Mouse (Mus musculus) liver, embryonic 13.5 days (tissue): ENCODE measurements around the gene Klhdc3. TPM values are rescaled to one million over a fixed set of nuclear protein-coding genes. Genes with fewer than 3 reads are reported as not detected.

Experiments used
- ATAC-seq: fragments of 200-750 bp; cut with Nextera tagmentation; 2 replicates; pipeline ENCODE4 v1.8.0; 2017; ENCODE audit warnings: low read depth, mild to moderate bottlenecking, moderate number of reproducible peaks, moderate library complexity
- DNase-seq: peaks from one replicate; pipeline ENCODE4 v3.0.0; 2022
- H3K27ac ChIP-seq: fragments of 300-500 bp; sonication (generic); 2 replicates; pipeline ENCODE4 v1.5.1; 2015; ENCODE audit warnings: moderate library complexity, mild to moderate bottlenecking, inconsistent platforms
- H3K27me3 ChIP-seq: fragments of 300-500 bp; sonication (generic); 2 replicates; pipeline ENCODE4 v1.6.1; 2015; ENCODE audit warnings: mild to moderate bottlenecking, inconsistent platforms
- H3K36me3 ChIP-seq: fragments of 300-500 bp; sonication (generic); 2 replicates; pipeline ENCODE4 v1.6.1; 2015; ENCODE audit warnings: mild to moderate bottlenecking, inconsistent platforms
- H3K4me1 ChIP-seq: fragments of 300-500 bp; sonication (generic); replicated peaks from 2 replicates; pipeline ENCODE4 v1.6.1; 2015; ENCODE audit warnings: inconsistent platforms
- H3K4me2 ChIP-seq: fragments of 300-500 bp; sonication (generic); 2 replicates; pipeline ENCODE4 v1.6.1; 2015; ENCODE audit warnings: inconsistent platforms, mild to moderate bottlenecking, moderate library complexity
- H3K4me3 ChIP-seq: fragments of 300-500 bp; sonication (generic); replicated peaks from 2 replicates; pipeline ENCODE4 v1.5.1; 2015; ENCODE audit warnings: mild to moderate bottlenecking, inconsistent platforms
- H3K9ac ChIP-seq: fragments of 300-500 bp; sonication (generic); 2 replicates; pipeline ENCODE4 v1.6.1; 2015; ENCODE audit warnings: mild to moderate bottlenecking, inconsistent platforms
- H3K9me3 ChIP-seq: fragments of 300-500 bp; sonication (generic); replicated peaks from 2 replicates; pipeline ENCODE4 v1.6.1; 2016; ENCODE audit warnings: inconsistent platforms
- WGBS: fragments of 180-500 bp; shearing (Covaris S2); methylation state at CpG from one replicate; pipeline ENCODE4 v1.1.7; 2015; ENCODE audit not compliant: insufficient replicate concordance; 5-methylcytosine and 5-hydroxymethylcytosine counted together
- polyA plus RNA-seq: library from polyadenylated mRNA; unstranded; fragments of >200 nt; fragmentation: Nextera tagmentation; extraction: Ambion mirVana; gene quantifications from 2 replicates; pipeline ENCODE4 v1.2.1, GENCODE M21; 2015

Klhdc3 gene
- polyA plus RNA-seq, result 73.1 and 75.6 TPM in 2 replicates

GRCm38 (mm10) chr17:46680760-46681373 is at the start of gene Klhdc3:
Gene Klhdc3, minus strand, starts transcription at chr17:46680914.
- H3K27me3 ChIP-seq, result no peaks in the 10 kb centered on the region
- peak; percentile 97 for ATAC-seq
- H3K9me3 ChIP-seq, result no peaks in the 10 kb centered on the region
- DNase-seq, result peak; percentile 99
- H3K4me3 ChIP-seq, result peak within 1 kb of the TSS; percentile 92
- peak within 1 kb of the TSS; percentile 98 for H3K4me2 ChIP-seq
- peak within 1 kb of the TSS; percentile 90 for H3K27ac ChIP-seq
- under 1% methylated on average over 49 of the region's 49 CpGs for WGBS
- peak within 1 kb of the TSS; percentile 90 for H3K9ac ChIP-seq
- peaks cover 61% of the 10 kb centered on the region for H3K36me3 ChIP-seq
- peaks cover 37% of the 10 kb centered on the region for H3K4me1 ChIP-seq

GRCm38 (mm10) chr17:46728904-46729318 is 48.2 kb upstream of the Klhdc3 start, which contains the start of gene Gnmt:
Gene Gnmt, minus strand, starts transcription at chr17:46729168.
- H3K27me3 ChIP-seq, result peaks cover 18% of the 10 kb centered on the region
- WGBS, result 32% methylated on average over 24 of the region's 24 CpGs
- H3K4me3 ChIP-seq, result peak within 1 kb of the TSS; percentile 37
- no peaks in the 10 kb centered on the region for H3K9me3 ChIP-seq
- H3K27ac ChIP-seq, result no peak within 1 kb of the TSS
- peaks cover 4% of the 10 kb centered on the region; the same call in 1 of the 2 replicates for H3K4me1 ChIP-seq
- peak within 1 kb of the TSS; percentile 49; the same call in 1 of the 2 replicates for H3K9ac ChIP-seq
- peak; percentile 59 for ATAC-seq
- peak within 1 kb of the TSS; percentile 49 for H3K4me2 ChIP-seq
- H3K36me3 ChIP-seq, result peaks cover 19% of the 10 kb centered on the region
- no peak for DNase-seq

- H3K9ac ChIP-seq, result peak overlapping the region; percentile 49; the same call in 1 of the 2 replicates
- H3K4me2 ChIP-seq, result peak overlapping the region; percentile 49
- WGBS, result 56% methylated on average over 11 of the region's 11 CpGs
- H3K27ac ChIP-seq, result no peak overlapping the region
- no peaks in the 10 kb centered on the region for H3K9me3 ChIP-seq
- DNase-seq, result no peak
- peaks cover 23% of the 10 kb centered on the region for H3K36me3 ChIP-seq
- H3K4me1 ChIP-seq, result peaks cover 3% of the 10 kb centered on the region; the same call in 1 of the 2 replicates
- H3K4me3 ChIP-seq, result peak overlapping the region; percentile 37
- no peak for ATAC-seq
- H3K27me3 ChIP-seq, result peaks cover 18% of the 10 kb centered on the region
Measured at GRCm38 (mm10) chr17:46728496-46728895, 47.8 kb upstream of the Klhdc3 start.

- Histone ChIP-seq H3K4me2 (0 out of 2 replicates have a peak overlapping the region, but pooled peaks have one; percentile 49), H3K36me3 (peaks cover 26% of the 10 kb centered on the region), H3K4me1 (peaks cover 3% of the 10 kb centered on the region; the same call in 1 of the 2 replicates), H3K4me3 (no peak overlapping the region), H3K27ac (no peak overlapping the region), H3K9ac (no peak overlapping the region), H3K27me3 (peaks cover 18% of the 10 kb centered on the region), H3K9me3 (no peaks in the 10 kb centered on the region)
- 35% methylated on average over 6 of the region's 6 CpGs for WGBS
- DNase-seq (no peak), ATAC-seq (no peak)
Measured at GRCm38 (mm10) chr17:46728021-46728420, 47.3 kb upstream of the Klhdc3 start.

- 85% methylated on average over 11 of the region's 11 CpGs for WGBS
- ATAC-seq (no peak), DNase-seq (no peak)
- peaks cover 18% of the 10 kb centered on the region for H3K27me3 ChIP-seq
- H3K4me1 ChIP-seq, result peaks cover 3% of the 10 kb centered on the region; the same call in 1 of the 2 replicates
- H3K36me3 ChIP-seq, result peaks cover 28% of the 10 kb centered on the region
- H3K27ac ChIP-seq, result no peak overlapping the region
- no peak overlapping the region for H3K9ac ChIP-seq
- H3K9me3 ChIP-seq, result no peaks in the 10 kb centered on the region
- no peak overlapping the region for H3K4me3 ChIP-seq
- H3K4me2 ChIP-seq, result no peak overlapping the region
Measured at GRCm38 (mm10) chr17:46727271-46727670, 46.6 kb upstream of the Klhdc3 start.

GRCm38 (mm10) chr17:46725731-46726645 is 45.3 kb upstream of the Klhdc3 start:
- H3K9me3 ChIP-seq, result no peaks in the 10 kb centered on the region
- no peak overlapping the region for H3K9ac ChIP-seq
- no peak overlapping the region for H3K4me3 ChIP-seq
- 81% methylated on average over 26 of the region's 26 CpGs for WGBS
- no peak for ATAC-seq
- H3K27ac ChIP-seq, result no peak overlapping the region
- DNase-seq, result no peak
- H3K4me2 ChIP-seq, result no peak overlapping the region
- H3K4me1 ChIP-seq, result peaks cover 3% of the 10 kb centered on the region; the same call in 1 of the 2 replicates
- peaks cover 18% of the 10 kb centered on the region for H3K27me3 ChIP-seq
- H3K36me3 ChIP-seq, result peaks cover 41% of the 10 kb centered on the region

GRCm38 (mm10) chr17:46725273-46725672 is 44.6 kb upstream of the Klhdc3 start:
- H3K27ac ChIP-seq, result no peak overlapping the region
- WGBS, result 67% methylated on average over 9 of the region's 9 CpGs
- peaks cover 18% of the 10 kb centered on the region for H3K27me3 ChIP-seq
- H3K9ac ChIP-seq, result no peak overlapping the region
- H3K4me3 ChIP-seq, result no peak overlapping the region
- no peak for ATAC-seq
- H3K4me1 ChIP-seq, result peaks cover 3% of the 10 kb centered on the region; the same call in 1 of the 2 replicates
- H3K4me2 ChIP-seq, result no peak overlapping the region
- no peaks in the 10 kb centered on the region for H3K9me3 ChIP-seq
- DNase-seq, result no peak
- peaks cover 41% of the 10 kb centered on the region for H3K36me3 ChIP-seq

GRCm38 (mm10) chr17:46724477-46725084 is 43.9 kb upstream of the Klhdc3 start:
- WGBS, result 80% methylated on average over 20 of the region's 20 CpGs

GRCm38 (mm10) chr17:46721077-46721476 is 40.4 kb upstream of the Klhdc3 start:
- Histone ChIP-seq H3K27ac (no peak overlapping the region), H3K9ac (no peak overlapping the region), H3K4me3 (no peak overlapping the region), H3K4me2 (no peak overlapping the region), H3K27me3 (no peaks in the 10 kb centered on the region), H3K9me3 (no peaks in the 10 kb centered on the region), H3K4me1 (peaks cover 3% of the 10 kb centered on the region; the same call in 1 of the 2 replicates), H3K36me3 (peaks cover 51% of the 10 kb centered on the region)
- 80% methylated on average over 7 of the region's 7 CpGs for WGBS
- DNase-seq (no peak), ATAC-seq (no peak)

More at GRCm38 (mm10) chr17:46724477-46725084, 43.9 kb upstream of the Klhdc3 start:
- H3K9ac ChIP-seq, result no peak overlapping the region
- peaks cover 16% of the 10 kb centered on the region for H3K27me3 ChIP-seq
- no peak for DNase-seq
- no peaks in the 10 kb centered on the region for H3K9me3 ChIP-seq
- no peak overlapping the region for H3K4me2 ChIP-seq
- H3K36me3 ChIP-seq, result peaks cover 41% of the 10 kb centered on the region
- no peak for ATAC-seq
- peaks cover 3% of the 10 kb centered on the region; the same call in 1 of the 2 replicates for H3K4me1 ChIP-seq
- no peak overlapping the region for H3K27ac ChIP-seq
- no peak overlapping the region for H3K4me3 ChIP-seq

GRCm38 (mm10) chr17:46714756-46715481 is 34.2 kb upstream of the Klhdc3 start:
- Histone ChIP-seq H3K4me2 (no peak overlapping the region), H3K36me3 (peaks cover 35% of the 10 kb centered on the region), H3K4me3 (no peak overlapping the region), H3K27ac (no peak overlapping the region), H3K4me1 (peaks cover 29% of the 10 kb centered on the region), H3K9me3 (no peaks in the 10 kb centered on the region), H3K27me3 (no peaks in the 10 kb centered on the region), H3K9ac (no peak overlapping the region)
- ATAC-seq (no peak), DNase-seq (peak; percentile 37)
- WGBS, result 81% methylated on average over 11 of the region's 11 CpGs
